ENCODE assay signal across 8 mouse cellular contexts in the genomic region with DNA sequence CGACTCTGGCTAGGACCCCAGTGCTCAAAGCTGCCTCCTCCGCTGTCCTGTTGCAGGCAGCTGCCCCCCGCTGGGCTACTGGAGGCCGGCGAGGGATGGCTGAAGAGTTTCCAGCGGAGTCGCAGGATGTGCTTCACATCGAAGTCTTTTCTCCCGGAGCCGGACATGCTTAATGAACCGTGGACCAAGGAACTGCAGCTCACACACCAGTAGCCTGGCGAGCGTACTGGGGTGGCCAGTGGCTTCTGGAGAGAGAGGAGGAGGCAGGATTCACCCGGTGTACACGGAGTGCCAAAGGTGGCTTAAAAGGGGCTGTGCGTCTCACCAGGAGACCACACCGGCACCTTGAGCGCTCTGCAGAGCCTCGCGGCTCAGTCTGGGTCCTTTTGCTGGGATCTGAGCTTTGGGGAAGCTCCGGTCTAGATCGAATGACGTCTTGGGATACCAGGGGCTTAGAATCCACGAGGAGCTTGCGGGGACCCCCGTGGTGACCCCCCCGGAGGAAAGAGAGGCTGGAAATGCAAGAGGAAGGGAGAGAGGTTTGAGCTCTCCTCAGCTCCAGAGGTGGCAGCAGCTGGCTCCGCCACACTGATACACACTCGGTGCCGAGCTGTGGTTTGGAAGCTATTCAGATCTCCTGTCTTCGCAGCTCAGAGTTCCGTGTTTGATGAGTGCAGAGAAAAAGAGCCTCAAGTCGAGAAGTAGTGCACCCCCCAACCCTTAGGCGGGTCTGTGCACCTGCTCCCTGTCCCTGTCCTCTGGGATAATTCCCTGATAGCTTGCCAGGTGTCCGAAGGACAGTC. TPM values are rescaled to one million over a fixed set of nuclear protein-coding genes. Genes with fewer than 3 reads are reported as not detected.
DNase-seq lines count a peak whose midpoint lies in the region; ATAC-seq lines count a peak whose summit lies in the region.

No protein-coding gene starts in this region.

- DNase-seq in cerebellum, adult 9-10 months, result no peak
- DNase-seq in midbrain, embryonic 14.5 days, result peak; percentile 79
- DNase-seq in T-cell, adult 2 months (ENCODE audit: low spot score), result no peak
- no peak for DNase-seq in adrenal gland, postnatal 25 days

- H3K36me3 ChIP-seq in megakaryocyte, embryonic 14.5 days (replicated peaks; ENCODE audit: low read length), result no peaks in the 10 kb centered on the region
- H3K36me3 ChIP-seq in hindbrain, embryonic 15.5 days, result no peaks in the 10 kb centered on the region
- no peaks in the 10 kb centered on the region for H3K36me3 ChIP-seq in midbrain, embryonic 14.5 days (ENCODE audit: control insufficient read depth, insufficient read depth, low read length)

- peak; percentile 76 for ATAC-seq in cerebellum, adult (ENCODE audit: insufficient number of reproducible peaks, low FRiP score, low TSS enrichment)
- ATAC-seq in megakaryocyte, adult 5-6 weeks (ENCODE audit: poor library complexity, severe bottlenecking), result no peak
- ATAC-seq in hindbrain, embryonic 15.5 days (ENCODE audit: low FRiP score, low read depth), result peak; percentile 93
- peak; percentile 82 for ATAC-seq in midbrain, embryonic 14.5 days (ENCODE audit: low FRiP score, low TSS enrichment)

- H3K9me3 ChIP-seq in megakaryocyte, embryonic 14.5 days, result no peaks in the 10 kb centered on the region
- H3K9me3 ChIP-seq in hindbrain, embryonic 15.5 days, result no peaks in the 10 kb centered on the region
- H3K9me3 ChIP-seq in midbrain, embryonic 14.5 days (ENCODE audit: control insufficient read depth, low read length), result no peaks in the 10 kb centered on the region

- H3K4me1 ChIP-seq in megakaryocyte, embryonic 14.5 days, result peaks cover 16% of the 10 kb centered on the region
- 0 out of 2 replicates have a peak, but pooled peaks cover 16% of the 10 kb centered on the region for H3K4me1 ChIP-seq in hindbrain, embryonic 15.5 days (replicated peaks)
- H3K4me1 ChIP-seq in midbrain, embryonic 14.5 days (ENCODE audit: control insufficient read depth, insufficient read depth, low read length), result no peaks in the 10 kb centered on the region

- peak overlapping the region; percentile 56 for H3K9ac ChIP-seq in hindbrain, embryonic 15.5 days
- peak overlapping the region; percentile 74 for H3K9ac ChIP-seq in midbrain, embryonic 14.5 days (replicated peaks; ENCODE audit: low read length)

- peak overlapping the region; percentile 83 for H3K27ac ChIP-seq in hindbrain, embryonic 15.5 days (replicated peaks)
- peak overlapping the region; percentile 87 for H3K27ac ChIP-seq in midbrain, embryonic 14.5 days (replicated peaks; ENCODE audit: low read depth, low read length)

- peak overlapping the region; percentile 71 for H3K4me2 ChIP-seq in hindbrain, embryonic 15.5 days
- H3K4me2 ChIP-seq in midbrain, embryonic 14.5 days (ENCODE audit: low read length), result peak overlapping the region; percentile 90

- peaks cover 21% of the 10 kb centered on the region for H3K27me3 ChIP-seq in megakaryocyte, embryonic 14.5 days (replicated peaks)
- no peaks in the 10 kb centered on the region for H3K27me3 ChIP-seq in hindbrain, embryonic 15.5 days
- H3K27me3 ChIP-seq in midbrain, embryonic 14.5 days (ENCODE audit: control insufficient read depth, insufficient read depth, low read length), result no peaks in the 10 kb centered on the region

- H3K4me3 ChIP-seq in megakaryocyte, embryonic 14.5 days (replicated peaks), result peak overlapping the region; percentile 87
- peak overlapping the region; percentile 61 for H3K4me3 ChIP-seq in hindbrain, embryonic 15.5 days
- H3K4me3 ChIP-seq in midbrain, embryonic 14.5 days (replicated peaks; ENCODE audit: low read depth, low read length), result peak overlapping the region; percentile 62

- 1% methylated on average over 35 of the region's 35 CpGs for WGBS in hindbrain, embryonic 15.5 days
- under 1% methylated on average over 35 of the region's 35 CpGs for WGBS in midbrain, embryonic 14.5 days

RNA-seq across cellular contexts. Expression of a gene that starts 0.6 kb away (rescaled TPM):
- not detected in 2 replicates for polyA plus RNA-seq in megakaryocyte, embryonic 14.5 days (2012; ENCODE audit: insufficient read depth, low replicate concordance)
- not detected in 2 replicates for total RNA-seq in megakaryocyte, adult 5-6 weeks (2015)
- not detected in 2 replicates for total RNA-seq in megakaryocyte, adult 5-6 weeks (2017)
- 9.1 and 9.8 TPM in 2 replicates for polyA plus RNA-seq in hindbrain, embryonic 15.5 days (2015; fragmentation: Nextera tagmentation; extraction: Ambion mirVana)
- 11.8 and 14.1 TPM in 2 replicates for polyA plus RNA-seq in midbrain, embryonic 14.5 days (2014; fragmentation: Nextera tagmentation; extraction: Ambion mirVana)
- total RNA-seq in adrenal gland, postnatal 25 days (2021), result not detected in 2 replicates
